8 mouse cellular contexts compared by ENCODE assay signal in genomic region chr8:61247270-61248025, GRCm38 (mm10). TPM values are rescaled to one million over a fixed set of nuclear protein-coding genes. Genes with fewer than 3 reads are reported as not detected.
DNase-seq lines count a peak whose midpoint lies in the region; ATAC-seq and TF ChIP-seq lines count a peak whose summit lies in the region.

No protein-coding gene starts in this region.

- H3K36me3 ChIP-seq in embryonic facial prominence, embryonic 13.5 days, result peaks cover 9% of the 10 kb centered on the region
- peaks cover 19% of the 10 kb centered on the region for H3K36me3 ChIP-seq in midbrain, embryonic 13.5 days

- H3K4me1 ChIP-seq in embryonic facial prominence, embryonic 13.5 days, result peaks cover 33% of the 10 kb centered on the region
- H3K4me1 ChIP-seq in midbrain, embryonic 13.5 days (replicated peaks), result peaks cover 13% of the 10 kb centered on the region

- 0 out of 2 replicates have a peak overlapping the region, but pooled peaks have one; percentile 9 for H3K27ac ChIP-seq in gastrocnemius, adult 2 months
- no peak overlapping the region for H3K27ac ChIP-seq in embryonic facial prominence, embryonic 13.5 days
- H3K27ac ChIP-seq in midbrain, embryonic 13.5 days, result peak overlapping the region; percentile 59; the same call in 1 of the 2 replicates

- TF ChIP-seq CTCF in gastrocnemius, adult 2 months (IDR thresholded peaks at IDR 0.05), result no peak

- no peak overlapping the region for H3K9ac ChIP-seq in embryonic facial prominence, embryonic 13.5 days
- peak overlapping the region; percentile 37; the same call in 1 of the 2 replicates for H3K9ac ChIP-seq in midbrain, embryonic 13.5 days (replicated peaks)

- DNase-seq in gastrocnemius, adult 2 months, result peak; percentile 27
- no peak for DNase-seq in gastrocnemius, adult 18-20 months (ENCODE audit: low spot score)
- peak; percentile 29 for DNase-seq in heart, postnatal 25 days (ENCODE audit: low spot score)
- no peak for DNase-seq in frontal cortex, postnatal 10 days (ENCODE audit: low spot score in 2 of 2)
- no peak for DNase-seq in adrenal gland, adult 18-20 months (ENCODE audit: low spot score in 2 of 2)

- H3K4me3 ChIP-seq in gastrocnemius, adult 2 months, result no peak overlapping the region
- no peak overlapping the region for H3K4me3 ChIP-seq in embryonic facial prominence, embryonic 13.5 days
- H3K4me3 ChIP-seq in midbrain, embryonic 13.5 days (replicated peaks), result no peak overlapping the region

- ATAC-seq in embryonic facial prominence, embryonic 13.5 days (ENCODE audit: insufficient number of reproducible peaks, insufficient read depth, low FRiP score, low TSS enrichment, low read depth), result 0 out of 2 replicates have a peak, but pooled peaks have one; percentile 43
- ATAC-seq in midbrain, embryonic 13.5 days, result peak; percentile 76; the same call in 1 of the 2 replicates
- ATAC-seq in erythroid progenitor cell, adult 5-6 weeks (replicated peaks; ENCODE audit: low FRiP score, poor library complexity, severe bottlenecking), result no peak

- intact Hi-C loops in gastrocnemius, adult 2 months (cut with DNase I), result no loop called here
- intact Hi-C loops in heart, postnatal 25 days (cut with DNase I), result no loop called here

- H3K27me3 ChIP-seq in embryonic facial prominence, embryonic 13.5 days, result no peaks in the 10 kb centered on the region
- no peaks in the 10 kb centered on the region for H3K27me3 ChIP-seq in midbrain, embryonic 13.5 days

- WGBS in embryonic facial prominence, embryonic 13.5 days, result 59% methylated on average over 13 of the region's 13 CpGs
- 45% methylated on average over 13 of the region's 13 CpGs for WGBS in midbrain, embryonic 13.5 days

- peaks cover 5% of the 10 kb centered on the region; the same call in 1 of the 2 replicates for H3K9me3 ChIP-seq in embryonic facial prominence, embryonic 13.5 days
- H3K9me3 ChIP-seq in midbrain, embryonic 13.5 days, result peaks cover 14% of the 10 kb centered on the region

- H3K4me2 ChIP-seq in embryonic facial prominence, embryonic 13.5 days, result no peak overlapping the region
- H3K4me2 ChIP-seq in midbrain, embryonic 13.5 days (replicated peaks), result no peak overlapping the region

RNA-seq across cellular contexts. Expression of gene Sh3rf1, which starts 23.8 kb away (rescaled TPM):
- 1 to 10 TPM; 1.2 to 1.8 TPM for total RNA-seq in gastrocnemius, adult 2 months (2021)
- total RNA-seq in gastrocnemius, adult 18-20 months (2021), result 1 to 10 TPM; 1.0 to 2.8 TPM
- polyA plus RNA-seq in embryonic facial prominence, embryonic 13.5 days (2015; fragmentation: Nextera tagmentation; extraction: Ambion mirVana), result 14.9 and 16.1 TPM in 2 replicates
- 1 to 10 TPM; 5.5 to 6.0 TPM for total RNA-seq in heart, postnatal 25 days (2021)
- 29.3 and 29.8 TPM in 2 replicates for polyA plus RNA-seq in midbrain, embryonic 13.5 days (2015; fragmentation: Nextera tagmentation; extraction: Ambion mirVana)
- total RNA-seq in adrenal gland, adult 18-20 months (2021), result 1 to 10 TPM; 5.3 to 9.9 TPM
- not detected in 2 replicates for total RNA-seq in erythroid progenitor cell, adult 5-6 weeks (2015; ENCODE audit: low replicate concordance)
- total RNA-seq in erythroid progenitor cell, adult 5-6 weeks (2017; ENCODE audit: low replicate concordance), result 2.8 TPM in 1 of 2 replicates, not detected in the other

Comparison
In these comparisons a context has a peak if more than half of its experiments do, and no peak if none do; other contexts are left out.
1. DNase-seq: peak in gastrocnemius, adult 2 months (single experiment) and heart, postnatal 25 days (single experiment); none in gastrocnemius, adult 18-20 months (single experiment), frontal cortex, postnatal 10 days (0 of 2) and adrenal gland, adult 18-20 months (0 of 2).